Mouse (Mus musculus) C2C12 (cell line): Measurements from ENCODE around the gene Rgs6.

Experiments
- CTCF ChIP-seq: IDR thresholded peaks from one replicate; pipeline ENCODE4 v1.5.1; 2011; ENCODE audit not compliant: control insufficient read depth, insufficient read depth, insufficient read length
- MYOG ChIP-seq: IDR thresholded peaks from one replicate; pipeline ENCODE4 v1.6.1; 2011; ENCODE audit not compliant: control insufficient read depth, insufficient read length; ENCODE audit errors: extremely low read depth
- USF1 ChIP-seq: IDR thresholded peaks from one replicate; pipeline ENCODE4 v1.6.1; 2011; ENCODE audit warnings: low read depth, mild to moderate bottlenecking, control low read depth, moderate library complexity

- TF ChIP-seq CTCF, result no peak
- no peak for TF ChIP-seq USF1
- no peak for TF ChIP-seq MYOG
These were observed 423.0 kb downstream of the Rgs6 start for GRCm38 (mm10) chr12:83011056-83011565.
